Mouse (Mus musculus): ENCODE results near the gene Il17ra. TPM values are rescaled to one million over a fixed set of nuclear protein-coding genes. Genes with fewer than 3 reads are reported as not detected.
A peak's percentile ranks its signal among the peaks of the same experiment; 100 is the strongest.

Il17ra gene
- polyA plus RNA-seq, 1 experiment from 2014 or later: 4.1 TPM

- H3K4me2 ChIP-seq (replicated peaks): no peak overlapping the region
- WGBS: 87% methylated on average over 6 of the region's 6 CpGs
- no peak overlapping the region for H3K9ac ChIP-seq (replicated peaks)
- no peaks in the 10 kb centered on the region for H3K9me3 ChIP-seq
- no peak overlapping the region for H3K4me3 ChIP-seq
- H3K27ac ChIP-seq (replicated peaks): no peak overlapping the region
- no peaks in the 10 kb centered on the region for H3K27me3 ChIP-seq
- no peaks in the 10 kb centered on the region for H3K4me1 ChIP-seq
- ATAC-seq (replicated peaks): no peak
- peaks cover 12% of the 10 kb centered on the region for H3K36me3 ChIP-seq
These were observed 53.8 kb downstream of the Il17ra start for GRCm38 (mm10) chr6:120516879-120517278.

DNA sequence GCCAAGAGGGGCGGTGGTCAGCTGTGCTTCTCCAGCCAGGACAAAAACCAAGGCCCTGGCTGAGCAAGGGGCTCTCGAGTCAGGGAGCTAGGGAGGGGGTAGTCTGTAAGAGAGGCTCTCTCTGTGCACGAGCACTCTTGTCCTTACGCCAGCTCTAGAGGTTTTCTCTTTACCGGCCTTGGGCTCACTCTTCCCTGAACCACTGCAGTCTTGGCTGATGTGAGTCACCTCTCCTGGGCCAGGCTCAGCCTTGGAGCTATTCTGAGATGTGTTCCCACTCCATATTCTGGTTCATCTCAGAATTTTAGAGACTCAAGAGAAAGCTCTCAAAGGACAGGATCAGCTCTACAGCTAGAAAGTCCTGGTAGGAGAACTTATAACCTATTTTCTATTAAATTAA is 54.3 kb downstream of the Il17ra start:
- Histone ChIP-seq H3K4me1 (no peaks in the 10 kb centered on the region), H3K27me3 (no peaks in the 10 kb centered on the region), H3K9ac (replicated peaks) (no peak overlapping the region), H3K4me3 (no peak overlapping the region), H3K27ac (replicated peaks) (no peak overlapping the region), H3K36me3 (peaks cover 12% of the 10 kb centered on the region), H3K9me3 (no peaks in the 10 kb centered on the region), H3K4me2 (replicated peaks) (no peak overlapping the region)
- no peak for ATAC-seq (replicated peaks)
- 96% methylated on average over 5 of the region's 5 CpGs for WGBS

- Histone ChIP-seq H3K9me3 (no peaks in the 10 kb centered on the region), H3K4me1 (no peaks in the 10 kb centered on the region), H3K4me3 (no peak overlapping the region), H3K4me2 (replicated peaks) (no peak overlapping the region), H3K27me3 (no peaks in the 10 kb centered on the region), H3K27ac (replicated peaks) (no peak overlapping the region), H3K36me3 (peaks cover 13% of the 10 kb centered on the region), H3K9ac (replicated peaks) (no peak overlapping the region)
- no peak for ATAC-seq (replicated peaks)
- 88% methylated on average over 5 of the region's 5 CpGs for WGBS
These were observed 56.6 kb downstream of the Il17ra start for GRCm38 (mm10) chr6:120519647-120520046.

DNA sequence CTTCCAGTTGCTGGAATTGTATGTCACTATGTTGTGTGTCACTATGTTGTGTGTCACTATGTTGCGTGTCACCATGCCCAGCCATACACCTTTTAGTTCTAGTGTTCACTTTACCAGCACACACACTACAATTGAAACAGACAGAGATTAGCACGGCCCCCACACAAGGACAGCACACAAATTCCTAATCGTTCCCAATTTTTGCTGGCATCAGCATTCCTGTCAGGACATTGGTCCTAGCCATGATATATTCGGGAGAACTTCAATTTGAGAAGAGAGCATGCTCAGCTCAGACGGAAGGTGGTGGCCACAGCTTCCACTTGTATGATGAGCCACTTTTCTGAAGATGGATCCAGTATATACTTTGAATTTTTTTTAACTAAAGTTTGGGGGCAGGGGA is 61.7 kb downstream of the Il17ra start:
- H3K4me2 ChIP-seq (replicated peaks): no peak overlapping the region
- peaks cover 12% of the 10 kb centered on the region for H3K4me1 ChIP-seq
- H3K27ac ChIP-seq (replicated peaks): no peak overlapping the region
- H3K9ac ChIP-seq (replicated peaks): no peak overlapping the region
- H3K27me3 ChIP-seq: no peaks in the 10 kb centered on the region
- H3K36me3 ChIP-seq: peaks cover 9% of the 10 kb centered on the region
- no peaks in the 10 kb centered on the region for H3K9me3 ChIP-seq
- no peak for ATAC-seq (replicated peaks)
- no peak overlapping the region for H3K4me3 ChIP-seq
- 92% methylated on average over 5 of the region's 5 CpGs for WGBS

GRCm38 (mm10) chr6:120529123-120529522 is 66.1 kb downstream of the Il17ra start:
- WGBS: 71% methylated on average over 4 of the region's 4 CpGs
- H3K4me2 ChIP-seq (replicated peaks): no peak overlapping the region
- no peaks in the 10 kb centered on the region for H3K27me3 ChIP-seq
- no peak overlapping the region for H3K4me3 ChIP-seq
- peaks cover 26% of the 10 kb centered on the region for H3K4me1 ChIP-seq
- no peak overlapping the region for H3K27ac ChIP-seq (replicated peaks)
- H3K9ac ChIP-seq (replicated peaks): no peak overlapping the region
- H3K36me3 ChIP-seq: no peaks in the 10 kb centered on the region
- no peaks in the 10 kb centered on the region for H3K9me3 ChIP-seq
- ATAC-seq (replicated peaks): no peak

DNA sequence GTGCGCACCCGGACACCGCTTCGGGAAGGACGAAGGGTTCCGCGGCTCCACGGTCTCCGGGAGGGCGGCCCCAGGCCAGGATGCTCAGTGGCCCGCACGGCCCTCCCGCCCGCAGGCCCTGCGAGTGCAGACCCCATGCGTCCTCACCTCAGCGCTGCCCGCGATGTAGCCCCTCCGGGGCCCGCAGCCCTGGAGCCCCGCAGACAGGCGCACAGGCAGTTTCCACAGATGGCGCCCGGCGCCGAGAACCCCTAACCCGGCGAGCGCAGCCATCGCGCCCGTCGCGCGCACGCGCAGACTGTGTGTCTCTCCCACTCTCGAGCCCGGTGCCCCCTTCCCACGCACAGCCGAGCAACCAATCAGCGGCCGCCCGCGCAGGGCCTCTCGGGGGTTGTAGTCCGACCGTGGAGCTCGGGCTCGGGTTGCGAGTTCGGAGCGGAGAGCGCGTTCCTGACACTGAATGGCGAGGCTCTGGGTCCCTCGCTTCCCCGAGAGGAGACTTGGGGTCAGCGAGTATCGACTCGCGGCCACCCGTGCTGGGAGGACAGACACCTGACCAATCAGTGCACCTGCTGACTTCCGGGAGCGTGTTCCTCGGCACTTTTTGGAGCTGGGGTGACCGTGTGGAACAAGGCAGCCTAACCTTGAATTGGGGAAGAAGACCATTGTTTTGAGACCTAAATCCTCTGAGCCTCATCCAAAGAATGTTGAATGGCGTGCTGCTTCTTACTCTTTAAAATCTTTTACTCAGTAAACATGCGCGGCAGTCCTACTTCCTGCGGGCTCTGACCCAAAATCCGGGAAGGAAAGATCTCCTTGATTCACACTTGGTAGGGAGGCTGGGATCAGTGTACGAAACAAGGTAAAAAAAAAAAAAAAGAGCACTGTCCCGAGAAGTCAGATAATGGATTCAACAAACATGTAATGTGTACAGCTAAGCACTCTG is 68.2 kb downstream of the Il17ra start, which contains the start of gene Hdhd5:
Gene Hdhd5, minus strand, starts transcription at position 300 of the 946 bp plus-strand sequence.
- WGBS: under 1% methylated on average over 73 of the region's 75 CpGs
- Histone ChIP-seq H3K9ac (replicated peaks) (peak within 1 kb of the TSS; percentile 87), H3K9me3 (no peaks in the 10 kb centered on the region), H3K36me3 (no peaks in the 10 kb centered on the region), H3K4me3 (peak within 1 kb of the TSS; percentile 93), H3K27ac (replicated peaks) (peak within 1 kb of the TSS; percentile 36), H3K4me2 (replicated peaks) (peak within 1 kb of the TSS; percentile 54), H3K4me1 (peaks cover 26% of the 10 kb centered on the region), H3K27me3 (no peaks in the 10 kb centered on the region)
- peak; percentile 100 for ATAC-seq (replicated peaks)

GRCm38 (mm10) chr6:120532594-120532993 is 69.5 kb downstream of the Il17ra start:
- Histone ChIP-seq H3K9ac (replicated peaks) (no peak overlapping the region), H3K4me3 (no peak overlapping the region), H3K4me2 (replicated peaks) (no peak overlapping the region), H3K4me1 (peaks cover 26% of the 10 kb centered on the region), H3K27ac (replicated peaks) (no peak overlapping the region), H3K36me3 (no peaks in the 10 kb centered on the region), H3K27me3 (no peaks in the 10 kb centered on the region), H3K9me3 (no peaks in the 10 kb centered on the region)
- WGBS: 88% methylated on average over 1 of the region's 1 CpGs
- no peak for ATAC-seq (replicated peaks)

DNA sequence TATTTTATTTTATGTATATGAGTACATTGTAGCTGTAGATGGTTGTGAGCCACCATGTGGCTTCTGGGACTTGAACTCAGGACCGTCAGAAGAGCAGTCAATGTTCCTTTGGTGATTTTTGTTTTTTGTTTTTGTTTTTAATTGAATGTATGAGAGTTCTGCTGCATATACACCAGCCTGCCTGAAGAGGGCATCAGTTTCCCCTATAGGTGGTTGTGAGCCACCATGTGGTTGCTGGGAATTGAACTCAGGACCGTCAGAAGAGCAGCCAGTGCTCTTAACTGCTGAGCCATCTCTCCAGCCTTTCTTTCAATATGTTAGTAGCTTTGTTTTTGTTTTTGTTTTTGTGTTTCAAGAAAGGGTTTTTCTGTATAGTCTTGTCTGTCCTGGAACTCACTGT is 73.3 kb downstream of the Il17ra start:
- Histone ChIP-seq H3K4me3 (no peak overlapping the region), H3K27me3 (no peaks in the 10 kb centered on the region), H3K36me3 (no peaks in the 10 kb centered on the region), H3K27ac (replicated peaks) (no peak overlapping the region), H3K4me1 (peaks cover 11% of the 10 kb centered on the region), H3K9ac (replicated peaks) (no peak overlapping the region), H3K9me3 (no peaks in the 10 kb centered on the region), H3K4me2 (replicated peaks) (no peak overlapping the region)
- WGBS: 77% methylated on average over 2 of the region's 2 CpGs
- ATAC-seq (replicated peaks): no peak

Other genes starting within 250 kb of the Il17ra start
- not detected in 2 replicates for gene D330020A13Rik, start 168.9 kb upstream of the Il17ra start, polyA plus RNA-seq (2015; fragmentation: Nextera tagmentation; extraction: Ambion mirVana)
- gene B4galnt3, start 168.7 kb upstream of the Il17ra start, polyA plus RNA-seq (2015; fragmentation: Nextera tagmentation; extraction: Ambion mirVana): 0.10 TPM in 2 replicates
- 50.9 and 53.8 TPM in 2 replicates for gene Kdm5a, start 99.1 kb upstream of the Il17ra start, polyA plus RNA-seq (2015; fragmentation: Nextera tagmentation; extraction: Ambion mirVana)
- gene Ccdc77, start 98.9 kb upstream of the Il17ra start, polyA plus RNA-seq (2015; fragmentation: Nextera tagmentation; extraction: Ambion mirVana): 13.0 and 15.1 TPM in 2 replicates
- gene Tmem121b, start 30.6 kb downstream of the Il17ra start, polyA plus RNA-seq (2015; fragmentation: Nextera tagmentation; extraction: Ambion mirVana): 3.5 and 3.6 TPM in 2 replicates
- 16.8 and 18.2 TPM in 2 replicates for gene Hdhd5, start 68.1 kb downstream of the Il17ra start, polyA plus RNA-seq (2015; fragmentation: Nextera tagmentation; extraction: Ambion mirVana)
- 5.7 and 7.1 TPM in 2 replicates for gene Cecr2, start 203.1 kb downstream of the Il17ra start, polyA plus RNA-seq (2015; fragmentation: Nextera tagmentation; extraction: Ambion mirVana)